ENCODE assay signal across 25 mouse cellular contexts in the genomic region with DNA sequence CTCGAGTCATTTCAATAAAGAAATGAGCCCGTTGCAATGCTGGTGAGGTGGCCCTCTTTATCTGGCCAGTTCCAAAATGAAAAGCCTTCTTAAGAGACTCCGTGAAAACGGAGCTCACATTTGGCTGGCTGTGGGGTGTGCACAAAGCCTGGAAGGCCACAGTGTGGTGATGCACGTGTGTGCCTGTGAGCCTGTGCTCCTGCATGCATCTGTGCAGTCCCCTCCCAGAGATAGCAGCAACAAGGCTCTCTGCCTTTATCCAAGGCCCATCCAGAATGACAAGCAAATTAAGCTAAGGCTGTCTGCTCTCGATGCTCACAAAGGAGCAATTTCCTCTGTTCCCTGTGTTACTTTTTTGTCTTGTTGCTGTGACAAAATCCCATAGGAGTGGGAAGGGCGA.
DNase-seq lines count a peak whose midpoint lies in the region; ATAC-seq and TF ChIP-seq lines count a peak whose summit lies in the region.
"Had no signal": no experiment of that assay in that cellular context is flagged by ENCODE, and none has a peak within 500 bp of the region (broad histone marks: within the 10 kb centered on the region; RNA-seq: fewer than 3 reads in every experiment).

No protein-coding gene starts in this region.

- H3K9me3 ChIP-seq in forebrain, embryonic 10.5 days = no peaks in the 10 kb centered on the region
- H3K9me3 ChIP-seq in forebrain, embryonic 11.5 days (ENCODE audit: control insufficient read depth, low read length) = no peaks in the 10 kb centered on the region
- H3K9me3 ChIP-seq in midbrain, embryonic 10.5 days (replicated peaks) = no peaks in the 10 kb centered on the region
- no peaks in the 10 kb centered on the region for H3K9me3 ChIP-seq in midbrain, postnatal 0 days (ENCODE audit: low read length)
- no peaks in the 10 kb centered on the region for H3K9me3 ChIP-seq in forebrain, embryonic 12.5 days
- H3K9me3 ChIP-seq in forebrain, postnatal 0 days (ENCODE audit: low read length) = no peaks in the 10 kb centered on the region
- H3K9me3 ChIP-seq: G1E; heart, embryonic 13.5 days; hindbrain, embryonic 15.5 days; intestine, embryonic 15.5 days; limb, embryonic 13.5 days; lung, embryonic 15.5 days; neural tube, embryonic 15.5 days; stomach, embryonic 15.5 days had no signal

- H3K9ac ChIP-seq in forebrain, embryonic 11.5 days (ENCODE audit: low read length) = no peak overlapping the region
- no peak overlapping the region for H3K9ac ChIP-seq in midbrain, postnatal 0 days (replicated peaks; ENCODE audit: low read length, poor library complexity, severe bottlenecking)
- no peak overlapping the region for H3K9ac ChIP-seq in forebrain, embryonic 12.5 days
- 0 out of 2 replicates have a peak overlapping the region, but pooled peaks have one; percentile 10 for H3K9ac ChIP-seq in forebrain, postnatal 0 days
- H3K9ac ChIP-seq: heart, embryonic 13.5 days; hindbrain, embryonic 15.5 days; intestine, embryonic 15.5 days; limb, embryonic 13.5 days; lung, embryonic 15.5 days; neural tube, embryonic 15.5 days; stomach, embryonic 15.5 days had no signal

- H3K4me3 ChIP-seq in forebrain, embryonic 10.5 days = no peak overlapping the region
- H3K4me3 ChIP-seq in forebrain, embryonic 11.5 days (ENCODE audit: low read depth, low read length) = no peak overlapping the region
- no peak overlapping the region for H3K4me3 ChIP-seq in midbrain, embryonic 10.5 days
- no peak overlapping the region for H3K4me3 ChIP-seq in midbrain, postnatal 0 days (ENCODE audit: low read depth, low read length)
- H3K4me3 ChIP-seq in forebrain, embryonic 12.5 days (replicated peaks) = no peak overlapping the region
- no peak overlapping the region for H3K4me3 ChIP-seq in forebrain, postnatal 0 days (ENCODE audit: low read depth, low read length)
- H3K4me3 ChIP-seq: heart, embryonic 13.5 days; hindbrain, embryonic 15.5 days; intestine, embryonic 15.5 days; limb, embryonic 13.5 days; lung, embryonic 15.5 days; neural tube, embryonic 15.5 days; stomach, embryonic 15.5 days had no signal

- ATAC-seq in forebrain, embryonic 11.5 days (replicated peaks; ENCODE audit: low FRiP score) = no peak
- ATAC-seq in midbrain, postnatal 0 days (ENCODE audit: low FRiP score) = no peak
- peak; percentile 65; the same call in 1 of the 2 replicates for ATAC-seq in forebrain, embryonic 12.5 days (ENCODE audit: low FRiP score)
- peak; percentile 66 for ATAC-seq in forebrain, postnatal 0 days
- ATAC-seq in megakaryocyte-erythroid progenitor cell, adult 5-6 weeks (replicated peaks; ENCODE audit: low FRiP score, low TSS enrichment, poor library complexity, severe bottlenecking) = no peak
- ATAC-seq: intestine, embryonic 15.5 days had no signal

- no peak for TF ChIP-seq CTCF in midbrain, postnatal 0 days (IDR thresholded peaks at IDR 0.05)
- TF ChIP-seq CTCF in forebrain, postnatal 0 days (IDR thresholded peaks at IDR 0.05; ENCODE audit: low read depth) = no peak

- H3K4me2 ChIP-seq in forebrain, embryonic 11.5 days (ENCODE audit: low read depth, low read length, severe bottlenecking) = no peak overlapping the region
- H3K4me2 ChIP-seq in midbrain, postnatal 0 days (ENCODE audit: low read depth, low read length, poor library complexity, severe bottlenecking) = no peak overlapping the region
- no peak overlapping the region for H3K4me2 ChIP-seq in forebrain, embryonic 12.5 days
- no peak overlapping the region for H3K4me2 ChIP-seq in forebrain, postnatal 0 days (ENCODE audit: low read depth)
- H3K4me2 ChIP-seq: heart, embryonic 13.5 days; hindbrain, embryonic 15.5 days; intestine, embryonic 15.5 days; limb, embryonic 13.5 days; liver, embryonic 11.5 days; lung, embryonic 15.5 days; neural tube, embryonic 15.5 days; stomach, embryonic 15.5 days had no signal

- no peaks in the 10 kb centered on the region for H3K36me3 ChIP-seq in forebrain, embryonic 10.5 days (replicated peaks)
- H3K36me3 ChIP-seq in forebrain, embryonic 11.5 days (ENCODE audit: control insufficient read depth, insufficient read depth, low read length) = no peaks in the 10 kb centered on the region
- H3K36me3 ChIP-seq in midbrain, embryonic 10.5 days = no peaks in the 10 kb centered on the region
- H3K36me3 ChIP-seq in midbrain, postnatal 0 days (ENCODE audit: insufficient read depth, low read length) = no peaks in the 10 kb centered on the region
- H3K36me3 ChIP-seq in forebrain, embryonic 12.5 days (replicated peaks) = no peaks in the 10 kb centered on the region
- no peaks in the 10 kb centered on the region for H3K36me3 ChIP-seq in forebrain, postnatal 0 days (ENCODE audit: insufficient read depth)
- H3K36me3 ChIP-seq: G1E; heart, embryonic 13.5 days; hindbrain, embryonic 15.5 days; intestine, embryonic 15.5 days; limb, embryonic 13.5 days; lung, embryonic 15.5 days; neural tube, embryonic 15.5 days; stomach, embryonic 15.5 days had no signal

- peaks cover 17% of the 10 kb centered on the region for H3K4me1 ChIP-seq in forebrain, embryonic 10.5 days
- 0 out of 2 replicates have a peak, but pooled peaks cover 2% of the 10 kb centered on the region for H3K4me1 ChIP-seq in forebrain, embryonic 11.5 days (replicated peaks; ENCODE audit: control insufficient read depth, insufficient read depth, low read length)
- H3K4me1 ChIP-seq in midbrain, embryonic 10.5 days = peaks cover 24% of the 10 kb centered on the region
- 0 out of 2 replicates have a peak, but pooled peaks cover 3% of the 10 kb centered on the region for H3K4me1 ChIP-seq in midbrain, postnatal 0 days (ENCODE audit: insufficient read depth, low read length)
- peaks cover 9% of the 10 kb centered on the region for H3K4me1 ChIP-seq in forebrain, embryonic 12.5 days
- H3K4me1 ChIP-seq in forebrain, postnatal 0 days (ENCODE audit: insufficient read depth) = peaks cover 5% of the 10 kb centered on the region; the same call in 1 of the 2 replicates
- H3K4me1 ChIP-seq: heart, embryonic 13.5 days; intestine, embryonic 15.5 days; limb, embryonic 13.5 days; stomach, embryonic 15.5 days had no signal

- WGBS in forebrain, embryonic 10.5 days = 52% methylated on average over 7 of the region's 7 CpGs
- 30% methylated on average over 7 of the region's 7 CpGs for WGBS in forebrain, embryonic 11.5 days
- 61% methylated on average over 7 of the region's 7 CpGs for WGBS in midbrain, embryonic 10.5 days
- 33% methylated on average over 7 of the region's 7 CpGs for WGBS in midbrain, postnatal 0 days
- 22% methylated on average over 7 of the region's 7 CpGs for WGBS in forebrain, embryonic 12.5 days
- 16% methylated on average over 7 of the region's 7 CpGs for WGBS in forebrain, postnatal 0 days

- peak overlapping the region; percentile 44 for H3K27ac ChIP-seq in forebrain, embryonic 10.5 days
- H3K27ac ChIP-seq in forebrain, embryonic 11.5 days (ENCODE audit: low read depth, low read length) = no peak overlapping the region
- peak overlapping the region; percentile 9 for H3K27ac ChIP-seq in midbrain, embryonic 10.5 days (replicated peaks)
- no peak overlapping the region for H3K27ac ChIP-seq in midbrain, postnatal 0 days (ENCODE audit: low read depth, low read length)
- peak overlapping the region; percentile 51; the same call in 1 of the 2 replicates for H3K27ac ChIP-seq in forebrain, embryonic 12.5 days
- H3K27ac ChIP-seq in forebrain, postnatal 0 days (ENCODE audit: low read depth, low read length) = peak overlapping the region; percentile 29; the same call in 1 of the 2 replicates
- H3K27ac ChIP-seq: heart, embryonic 13.5 days; hindbrain, embryonic 15.5 days; intestine, embryonic 15.5 days; limb, embryonic 13.5 days; lung, embryonic 15.5 days; neural tube, embryonic 15.5 days; stomach, embryonic 15.5 days had no signal

- no peaks in the 10 kb centered on the region; the same call in 1 of the 2 replicates for H3K27me3 ChIP-seq in forebrain, embryonic 10.5 days (ENCODE audit: poor library complexity, severe bottlenecking)
- no peaks in the 10 kb centered on the region for H3K27me3 ChIP-seq in forebrain, embryonic 11.5 days (ENCODE audit: control insufficient read depth, insufficient read depth, low read length)
- no peaks in the 10 kb centered on the region for H3K27me3 ChIP-seq in midbrain, embryonic 10.5 days (ENCODE audit: low read depth, poor library complexity, severe bottlenecking)
- no peaks in the 10 kb centered on the region for H3K27me3 ChIP-seq in midbrain, postnatal 0 days (ENCODE audit: insufficient read depth, low read length)
- no peaks in the 10 kb centered on the region for H3K27me3 ChIP-seq in forebrain, embryonic 12.5 days
- H3K27me3 ChIP-seq in forebrain, postnatal 0 days (ENCODE audit: insufficient read depth, low read length) = no peaks in the 10 kb centered on the region
- H3K27me3 ChIP-seq: heart, embryonic 13.5 days; hindbrain, embryonic 15.5 days; intestine, embryonic 15.5 days; lung, embryonic 15.5 days; neural tube, embryonic 15.5 days; stomach, embryonic 15.5 days had no signal

- no peak for DNase-seq in forebrain, embryonic 10.5 days (ENCODE audit: extremely low spot score, low spot score)
- no peak for DNase-seq in forebrain, embryonic 11.5 days (ENCODE audit: low spot score)
- DNase-seq in midbrain, embryonic 10.5 days (ENCODE audit: low spot score) = no peak
- no peak for DNase-seq in midbrain, postnatal 0 days (ENCODE audit: low spot score)
- DNase-seq in forebrain, postnatal 0 days = no peak
- DNase-seq in retina, postnatal 1 day = no peak
- DNase-seq: adrenal gland, postnatal 10 days; cerebellum, adult 11-12 months; cerebellum, postnatal 10 days; heart, postnatal 10 days; kidney, adult 2 months; kidney, postnatal 36 days; right cerebral cortex, postnatal 25 days; thymus, postnatal 14 days had no signal

Comparison
In these comparisons a context has a peak if more than half of its experiments do, and no peak if none do; other contexts are left out.
1. H3K27ac ChIP-seq: peak in forebrain, embryonic 10.5 days (single experiment), midbrain, embryonic 10.5 days (single experiment), forebrain, embryonic 12.5 days (single experiment) and forebrain, postnatal 0 days (single experiment); none in forebrain, embryonic 11.5 days (single experiment) and midbrain, postnatal 0 days (single experiment).
2. ATAC-seq: peak in forebrain, embryonic 12.5 days (single experiment) and forebrain, postnatal 0 days (single experiment); none in forebrain, embryonic 11.5 days (single experiment), midbrain, postnatal 0 days (single experiment) and megakaryocyte-erythroid progenitor cell, adult 5-6 weeks (single experiment).